Mouse (Mus musculus): ENCODE measurements around the gene Ccnh.
"Not testable (repeated sequence)": the region's sequence is repeated elsewhere in the genome, so short reads cannot be mapped to it uniquely, and the experiment has no call there.

Ccnh gene
- long read RNA-seq, experiment 1, transcript Ccnh-201 (9 exons, 2,045 nt) = major isoform, 39 of 51 reads
- long read RNA-seq, experiment 1, partial matches to known transcripts = 3 of 51 reads
- long read RNA-seq, experiment 1, other reads (novel, unspliced or antisense) = 7 of 51 reads
- long read RNA-seq, experiment 2, transcript Ccnh-201 (9 exons, 2,045 nt) = major isoform, 44 of 69 reads
- long read RNA-seq, experiment 2, partial matches to known transcripts = 3 of 69 reads
- long read RNA-seq, experiment 2, other reads (novel, unspliced or antisense) = 18 of 69 reads

DNA sequence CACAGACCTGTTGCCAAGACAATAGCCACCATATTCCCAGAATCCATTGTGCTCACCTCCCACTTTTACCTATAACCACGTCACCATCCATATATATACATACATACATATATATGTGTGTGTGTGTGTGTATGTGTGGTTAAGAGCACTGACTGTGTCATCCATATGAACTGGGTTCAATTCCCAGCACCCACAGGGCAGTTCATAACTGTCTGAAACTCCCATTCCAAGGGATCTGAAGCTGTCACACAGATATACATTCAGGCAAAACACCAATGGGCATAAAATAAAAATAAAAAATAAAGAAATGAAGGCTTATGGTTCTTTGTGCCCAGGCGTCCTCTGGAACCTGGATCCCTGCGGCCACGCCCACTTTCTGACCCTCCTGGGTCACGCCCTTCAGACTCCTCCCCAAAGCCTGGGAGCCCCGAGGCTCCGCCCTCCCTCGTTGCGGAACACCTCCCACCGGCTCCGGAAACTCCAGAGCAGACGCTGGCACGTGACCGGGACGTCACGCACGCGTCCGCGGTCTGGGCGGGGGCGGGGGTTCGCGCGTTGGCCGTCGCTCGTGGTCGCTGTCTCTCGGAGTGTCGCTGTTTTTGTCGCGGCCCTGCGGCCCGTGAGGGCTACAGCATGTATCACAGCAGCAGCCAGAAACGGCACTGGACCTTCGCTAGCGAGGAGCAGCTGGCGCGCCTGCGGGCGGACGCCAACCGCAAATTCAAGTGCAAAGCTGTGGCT lies at the start of gene Ccnh:
Gene Ccnh, plus strand, starts transcription at position 506 of the 741 bp plus-strand sequence.
- intact Hi-C loops (cut with DNase I) = no loop called here

GRCm38 (mm10) chr13:85143361-85143760 lies 45.8 kb upstream of the Ccnh start:
- intact Hi-C loops (cut with DNase I) = not testable (repeated sequence)

DNA sequence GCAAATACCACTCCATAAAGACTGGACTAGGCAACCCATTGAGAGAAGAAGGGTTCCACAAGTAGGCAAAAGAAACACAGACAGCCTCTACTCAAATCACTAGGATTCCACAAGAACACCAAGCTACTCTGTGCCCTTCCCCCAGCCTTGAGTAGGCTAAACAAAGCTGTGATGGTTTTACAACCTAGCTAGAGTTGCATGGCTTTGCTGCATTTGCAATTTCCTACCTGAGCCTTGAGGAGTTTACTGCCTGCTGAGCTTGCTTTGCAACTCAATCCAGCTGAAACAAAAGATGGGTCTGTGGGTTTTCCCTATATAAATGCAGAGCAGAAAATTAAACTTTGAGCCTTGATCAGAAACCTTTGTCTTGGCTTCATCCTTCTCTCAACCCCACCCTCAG lies 42.7 kb upstream of the Ccnh start:
- intact Hi-C loops (cut with DNase I) = no loop called here

- intact Hi-C loops (cut with DNase I) = no loop called here
Observed at GRCm38 (mm10) chr13:85154746-85155145, 34.5 kb upstream of the Ccnh start.

GRCm38 (mm10) chr13:85159971-85160370 lies 29.2 kb upstream of the Ccnh start:
- intact Hi-C loops (cut with DNase I) = loop anchor here (10.0 kb wide), 1 partner anchor 1445 kb away; no protein-coding TSS in a partner anchor

- intact Hi-C loops (cut with DNase I) = loop anchor here (10.0 kb wide), 1 partner anchor 1450 kb away; no protein-coding TSS in a partner anchor
Observed at GRCm38 (mm10) chr13:85164512-85165124, 24.6 kb upstream of the Ccnh start.

GRCm38 (mm10) chr13:85189644-85190121 lies 475 bp downstream of the Ccnh start:
- intact Hi-C loops (cut with DNase I) = no loop called here

DNA sequence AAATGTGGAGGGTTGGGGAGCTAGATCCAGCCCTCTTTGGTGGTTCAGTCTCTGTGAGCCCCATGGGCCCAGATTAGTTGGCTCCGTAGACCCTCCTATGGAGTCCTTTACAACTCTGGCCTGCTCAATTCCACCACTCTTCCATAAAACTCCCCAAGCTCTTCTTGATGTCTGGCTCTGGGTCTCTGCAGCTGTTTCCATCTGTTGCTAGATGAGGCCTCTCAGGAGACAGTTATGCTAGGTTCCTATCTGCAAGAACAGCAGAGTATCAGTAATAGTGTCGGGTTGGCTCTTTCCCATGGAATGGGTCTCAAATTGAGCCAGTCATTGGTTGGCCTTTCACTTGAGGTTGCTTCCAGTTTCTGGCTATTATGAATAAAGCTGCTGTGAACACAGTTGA lies 2.0 kb downstream of the Ccnh start:
- intact Hi-C loops (cut with DNase I) = no loop called here

DNA sequence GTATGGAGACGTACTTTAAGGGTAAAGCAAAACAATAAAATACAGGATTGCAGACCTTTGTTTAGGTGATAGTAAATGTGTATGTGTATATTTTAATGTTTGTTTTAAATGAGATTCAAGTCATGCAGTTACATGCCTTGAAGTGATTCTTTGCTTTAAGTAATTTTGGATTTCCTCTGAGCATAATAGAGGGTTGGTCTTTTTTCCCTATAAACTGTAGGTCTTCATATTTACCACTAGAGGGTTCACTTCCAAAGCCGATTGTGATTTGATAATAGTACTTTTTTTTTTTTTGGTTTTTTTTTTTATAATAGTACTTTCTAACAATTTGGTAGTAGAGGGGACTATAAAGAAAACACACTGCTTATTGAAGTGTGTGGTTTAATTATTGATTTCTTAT lies 18.3 kb downstream of the Ccnh start:
- intact Hi-C loops (cut with DNase I) = loop anchor here (5.0 kb wide), 1 partner anchor 80 kb away; the partner anchor contains the start of gene Rasa1

DNA sequence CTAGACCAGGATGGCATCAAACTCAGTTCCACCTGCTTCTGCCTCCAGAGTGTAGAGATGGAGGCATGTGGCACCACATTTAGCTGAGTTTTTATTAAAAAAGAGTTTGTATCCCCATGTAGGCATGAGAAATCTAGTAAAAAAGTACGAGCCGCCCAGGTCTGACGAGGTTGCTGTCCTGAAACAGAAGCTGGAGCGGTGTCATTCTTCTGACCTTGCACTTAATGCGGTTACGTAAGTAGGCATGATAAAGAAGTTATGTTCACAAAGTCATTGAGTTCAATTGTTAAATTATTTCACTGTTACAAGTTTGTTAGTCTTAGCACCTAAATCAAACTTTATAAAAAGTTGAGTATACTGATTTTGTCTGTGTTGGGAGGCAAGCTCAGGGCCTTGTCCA lies 19.4 kb downstream of the Ccnh start:
- intact Hi-C loops (cut with DNase I) = loop anchor here (5.0 kb wide), 1 partner anchor 79 kb away; the partner anchor contains the start of gene Rasa1

DNA sequence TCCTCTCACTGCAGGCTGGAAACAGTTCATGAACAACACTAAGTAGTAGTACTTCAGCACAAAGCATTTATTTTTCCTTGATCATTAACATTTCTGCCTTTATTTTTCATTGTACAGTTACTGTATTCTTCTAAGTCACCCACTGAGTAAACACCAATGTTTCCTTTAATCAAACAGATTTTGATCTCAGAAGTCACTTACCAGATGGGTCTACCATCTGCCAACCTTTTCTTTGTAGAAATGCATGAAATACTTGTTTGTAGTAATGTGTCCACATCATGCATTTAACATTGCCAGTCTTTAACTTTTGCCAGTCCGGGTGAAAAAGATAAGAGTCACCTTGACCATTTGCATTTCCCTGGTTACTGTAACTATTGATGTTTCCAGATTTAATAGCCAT lies 21.1 kb downstream of the Ccnh start:
- intact Hi-C loops (cut with DNase I) = no loop called here

DNA sequence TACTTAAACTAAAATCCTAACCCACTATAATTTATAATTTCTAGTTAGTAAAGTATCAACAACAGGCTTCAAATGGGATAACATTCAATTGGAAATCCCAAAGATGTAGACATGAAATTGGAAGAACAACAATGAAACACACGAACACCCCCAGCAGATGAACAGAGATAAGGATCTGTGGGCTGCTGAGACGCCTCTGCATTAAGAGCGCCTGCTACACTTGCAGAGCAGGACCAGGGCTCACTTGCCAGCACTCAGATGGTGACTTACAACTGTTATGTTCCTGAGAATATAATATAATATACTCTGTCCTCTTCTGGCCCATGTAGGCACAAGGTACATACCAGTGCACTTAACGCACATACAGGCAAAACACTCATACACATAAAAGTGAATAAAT lies 29.4 kb downstream of the Ccnh start:
- intact Hi-C loops (cut with DNase I) = no loop called here

GRCm38 (mm10) chr13:85238760-85239159 lies 49.6 kb downstream of the Ccnh start:
- intact Hi-C loops (cut with DNase I) = no loop called here
